Mouse (Mus musculus): ENCODE data around the gene Dock4.

DNA sequence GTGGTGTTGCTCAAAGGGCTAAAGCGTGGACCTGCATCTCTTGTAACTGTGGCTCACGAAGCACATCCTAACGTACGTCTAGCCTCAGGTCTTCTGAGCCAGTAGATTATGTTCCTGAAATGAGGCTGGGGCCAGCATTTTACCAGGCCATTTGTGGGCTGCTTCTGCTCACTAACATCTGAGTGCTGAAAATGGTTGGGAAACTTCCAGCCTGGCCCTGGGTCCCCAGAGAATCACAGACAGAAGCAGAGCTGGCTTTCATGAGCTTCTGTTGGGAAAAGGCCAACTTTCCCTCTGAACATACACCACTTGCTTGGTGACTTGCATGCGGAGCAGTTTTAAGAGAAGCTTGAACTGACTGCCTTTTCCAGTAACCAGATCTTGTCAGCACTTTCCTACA, 393.2 kb downstream of the Dock4 start:
- TF ChIP-seq POLR2A (IDR thresholded peaks at IDR 0.05; ENCODE audit: low read depth, low read length) (no peak), POLR2AphosphoS2 (IDR thresholded peaks at IDR 0.05; ENCODE audit: low read depth, low read length) (no peak), EP300 (IDR thresholded peaks at IDR 0.05; ENCODE audit: low read length) (no peak), CTCF (conservative IDR thresholded peaks at IDR 0.05 in 1 of 2, IDR thresholded peaks at IDR 0.05 in 1 of 2; ENCODE audit: low read depth in 2 of 2, low read length in 2 of 2) (no peak)

Data from CH12.LX (cell line).